Mouse (Mus musculus) midbrain, embryonic 12.5 days (tissue): ENCODE measurements at regions not wholly inside any gene's neighbourhood (a gene's known extent, or its start where the extent isn't known, plus 50 kb on each side); places are given as distances from the start of the nearest gene placed in this dataset.

Experiments used
- ATAC-seq: fragments of 200-750 bp; cut with Nextera tagmentation; 2 replicates; pipeline ENCODE4 v1.8.0; 2017; ENCODE audit warnings: low read depth, moderate TSS enrichment, moderate library complexity; ENCODE audit not compliant: low FRiP score
- H3K27ac ChIP-seq: fragments of 300-500 bp; sonication (generic); replicated peaks from 2 replicates; pipeline ENCODE4 v1.5.1; 2016; ENCODE audit warnings: mild to moderate bottlenecking
- H3K27me3 ChIP-seq: fragments of 300-500 bp; sonication (generic); 2 replicates; pipeline ENCODE4 v1.6.1; 2016; ENCODE audit warnings: mild to moderate bottlenecking
- H3K36me3 ChIP-seq: fragments of 300-500 bp; sonication (generic); 2 replicates; pipeline ENCODE4 v1.6.1; 2016
- H3K4me1 ChIP-seq: fragments of 300-500 bp; sonication (generic); 2 replicates; pipeline ENCODE4 v1.6.1; 2016
- H3K4me2 ChIP-seq: fragments of 300-500 bp; sonication (generic); replicated peaks from 2 replicates; pipeline ENCODE4 v1.6.1; 2016; ENCODE audit warnings: mild to moderate bottlenecking, moderate library complexity
- H3K4me3 ChIP-seq: fragments of 300-500 bp; sonication (generic); 2 replicates; pipeline ENCODE4 v1.5.1; 2016; ENCODE audit warnings: mild to moderate bottlenecking
- H3K9ac ChIP-seq: fragments of 300-500 bp; sonication (generic); replicated peaks from 2 replicates; pipeline ENCODE4 v1.6.1; 2016; ENCODE audit warnings: mild to moderate bottlenecking, moderate library complexity
- H3K9me3 ChIP-seq: fragments of 300-500 bp; sonication (generic); 2 replicates; pipeline ENCODE4 v1.6.1; 2016; ENCODE audit warnings: mild to moderate bottlenecking
- WGBS: fragments of 180-500 bp; shearing (Covaris S2); methylation state at CpG from one replicate; pipeline ENCODE4 v1.1.7; 2016; 5-methylcytosine and 5-hydroxymethylcytosine counted together

GRCm38 (mm10) chr2:8562948-8563347 is 1053.6 kb upstream of the Celf2 start:
- Histone ChIP-seq H3K27ac (no peak overlapping the region), H3K27me3 (no peaks in the 10 kb centered on the region), H3K9me3 (no peaks in the 10 kb centered on the region), H3K4me2 (no peak overlapping the region), H3K4me1 (no peaks in the 10 kb centered on the region), H3K36me3 (no peaks in the 10 kb centered on the region), H3K9ac (no peak overlapping the region), H3K4me3 (no peak overlapping the region)
- no peak for ATAC-seq
- WGBS: 85% methylated on average over 6 of the region's 6 CpGs

GRCm38 (mm10) chr2:8546116-8546515 is 1036.8 kb upstream of the Celf2 start:
- no peaks in the 10 kb centered on the region for H3K4me1 ChIP-seq
- H3K4me3 ChIP-seq: no peak overlapping the region
- no peak overlapping the region for H3K27ac ChIP-seq
- H3K4me2 ChIP-seq: no peak overlapping the region
- no peak for ATAC-seq
- no peaks in the 10 kb centered on the region for H3K9me3 ChIP-seq
- H3K36me3 ChIP-seq: no peaks in the 10 kb centered on the region
- no peaks in the 10 kb centered on the region for H3K27me3 ChIP-seq
- H3K9ac ChIP-seq: no peak overlapping the region

- H3K4me1 ChIP-seq: no peaks in the 10 kb centered on the region
- WGBS: 20% methylated on average over 1 of the region's 1 CpGs
- no peaks in the 10 kb centered on the region for H3K9me3 ChIP-seq
- no peak overlapping the region for H3K4me3 ChIP-seq
- no peak overlapping the region for H3K27ac ChIP-seq
- peak; percentile 30; the same call in 1 of the 2 replicates for ATAC-seq
- H3K9ac ChIP-seq: no peak overlapping the region
- no peak overlapping the region for H3K4me2 ChIP-seq
- H3K27me3 ChIP-seq: no peaks in the 10 kb centered on the region
- H3K36me3 ChIP-seq: no peaks in the 10 kb centered on the region
These were observed 1027.5 kb upstream of the Celf2 start for GRCm38 (mm10) chr2:8536842-8537241.

GRCm38 (mm10) chr2:8498466-8498865 is 989.1 kb upstream of the Celf2 start:
- Histone ChIP-seq H3K4me1 (no peaks in the 10 kb centered on the region), H3K4me3 (no peak overlapping the region), H3K27me3 (no peaks in the 10 kb centered on the region), H3K36me3 (no peaks in the 10 kb centered on the region), H3K27ac (no peak overlapping the region), H3K9ac (no peak overlapping the region), H3K4me2 (no peak overlapping the region), H3K9me3 (no peaks in the 10 kb centered on the region)
- ATAC-seq: no peak
- 12% methylated on average over 1 of the region's 1 CpGs for WGBS

GRCm38 (mm10) chr2:8477827-8478528 is 968.6 kb upstream of the Celf2 start:
- H3K27me3 ChIP-seq: no peaks in the 10 kb centered on the region
- no peaks in the 10 kb centered on the region for H3K9me3 ChIP-seq
- no peak overlapping the region for H3K4me2 ChIP-seq
- no peak overlapping the region for H3K9ac ChIP-seq
- ATAC-seq: peak; percentile 82
- no peaks in the 10 kb centered on the region; the same call in 1 of the 2 replicates for H3K4me1 ChIP-seq
- no peaks in the 10 kb centered on the region for H3K36me3 ChIP-seq
- H3K4me3 ChIP-seq: no peak overlapping the region
- WGBS: 47% methylated on average over 6 of the region's 6 CpGs
- no peak overlapping the region for H3K27ac ChIP-seq

GRCm38 (mm10) chr2:8470546-8470945 is 961.2 kb upstream of the Celf2 start:
- H3K27me3 ChIP-seq: no peaks in the 10 kb centered on the region
- H3K4me1 ChIP-seq: peaks cover 8% of the 10 kb centered on the region; the same call in 1 of the 2 replicates
- no peak overlapping the region for H3K4me3 ChIP-seq
- no peak overlapping the region for H3K9ac ChIP-seq
- H3K36me3 ChIP-seq: no peaks in the 10 kb centered on the region
- H3K4me2 ChIP-seq: no peak overlapping the region
- 47% methylated on average over 1 of the region's 1 CpGs for WGBS
- no peaks in the 10 kb centered on the region for H3K9me3 ChIP-seq
- H3K27ac ChIP-seq: no peak overlapping the region
- no peak for ATAC-seq

- WGBS: 51% methylated on average over 2 of the region's 2 CpGs
- Histone ChIP-seq H3K27ac (peak overlapping the region; percentile 26; the same call in 1 of the 2 replicates), H3K36me3 (no peaks in the 10 kb centered on the region), H3K4me3 (no peak overlapping the region), H3K4me2 (no peak overlapping the region), H3K4me1 (peaks cover 8% of the 10 kb centered on the region; the same call in 1 of the 2 replicates), H3K9ac (no peak overlapping the region), H3K27me3 (no peaks in the 10 kb centered on the region), H3K9me3 (no peaks in the 10 kb centered on the region)
- no peak; the same call in 1 of the 2 replicates for ATAC-seq
These were observed 959.6 kb upstream of the Celf2 start for GRCm38 (mm10) chr2:8468989-8469388.

- no peak overlapping the region for H3K4me3 ChIP-seq
- peaks cover 8% of the 10 kb centered on the region; the same call in 1 of the 2 replicates for H3K4me1 ChIP-seq
- H3K4me2 ChIP-seq: no peak overlapping the region
- no peak overlapping the region for H3K9ac ChIP-seq
- peak overlapping the region; percentile 26; the same call in 1 of the 2 replicates for H3K27ac ChIP-seq
- ATAC-seq: peak; percentile 50
- no peaks in the 10 kb centered on the region for H3K27me3 ChIP-seq
- H3K9me3 ChIP-seq: no peaks in the 10 kb centered on the region
- H3K36me3 ChIP-seq: no peaks in the 10 kb centered on the region
These were observed 959.0 kb upstream of the Celf2 start for GRCm38 (mm10) chr2:8468351-8468750.

GRCm38 (mm10) chr2:8467531-8468203 is 958.3 kb upstream of the Celf2 start:
- Histone ChIP-seq H3K4me3 (no peak overlapping the region), H3K27me3 (no peaks in the 10 kb centered on the region), H3K9ac (no peak overlapping the region), H3K36me3 (no peaks in the 10 kb centered on the region), H3K4me1 (peaks cover 8% of the 10 kb centered on the region; the same call in 1 of the 2 replicates), H3K9me3 (no peaks in the 10 kb centered on the region), H3K27ac (peak overlapping the region; percentile 57), H3K4me2 (no peak overlapping the region)
- ATAC-seq: peak; percentile 83
- WGBS: 19% methylated on average over 2 of the region's 2 CpGs

GRCm38 (mm10) chr2:8452566-8453243 is 943.3 kb upstream of the Celf2 start:
- no peaks in the 10 kb centered on the region for H3K27me3 ChIP-seq
- H3K9ac ChIP-seq: no peak overlapping the region
- no peak overlapping the region for H3K4me2 ChIP-seq
- H3K4me3 ChIP-seq: no peak overlapping the region
- H3K27ac ChIP-seq: no peak overlapping the region
- no peaks in the 10 kb centered on the region for H3K36me3 ChIP-seq
- WGBS: 38% methylated on average over 3 of the region's 3 CpGs
- H3K4me1 ChIP-seq: no peaks in the 10 kb centered on the region
- H3K9me3 ChIP-seq: no peaks in the 10 kb centered on the region
- ATAC-seq: no peak

- H3K4me1 ChIP-seq: no peaks in the 10 kb centered on the region
- H3K4me2 ChIP-seq: no peak overlapping the region
- no peaks in the 10 kb centered on the region for H3K36me3 ChIP-seq
- 81% methylated on average over 1 of the region's 1 CpGs for WGBS
- H3K27me3 ChIP-seq: no peaks in the 10 kb centered on the region
- no peak for ATAC-seq
- no peaks in the 10 kb centered on the region for H3K9me3 ChIP-seq
- no peak overlapping the region for H3K9ac ChIP-seq
- no peak overlapping the region for H3K4me3 ChIP-seq
- H3K27ac ChIP-seq: no peak overlapping the region
These were observed 931.9 kb upstream of the Celf2 start for GRCm38 (mm10) chr2:8441230-8441629.

GRCm38 (mm10) chr2:8429652-8430343 is 920.4 kb upstream of the Celf2 start:
- H3K4me2 ChIP-seq: no peak overlapping the region
- ATAC-seq: no peak
- no peaks in the 10 kb centered on the region for H3K4me1 ChIP-seq
- H3K27me3 ChIP-seq: no peaks in the 10 kb centered on the region
- H3K27ac ChIP-seq: no peak overlapping the region
- H3K9me3 ChIP-seq: no peaks in the 10 kb centered on the region
- no peak overlapping the region for H3K9ac ChIP-seq
- no peak overlapping the region for H3K4me3 ChIP-seq
- 82% methylated on average over 5 of the region's 5 CpGs for WGBS
- no peaks in the 10 kb centered on the region for H3K36me3 ChIP-seq
